Mouse (Mus musculus): ENCODE results near the gene Mypop. TPM values are rescaled to one million over a fixed set of nuclear protein-coding genes. Genes with fewer than 3 reads are reported as not detected.

The Mypop gene
- polyA plus RNA-seq, 2 experiments: 0.20 to 0.34 TPM

DNA sequence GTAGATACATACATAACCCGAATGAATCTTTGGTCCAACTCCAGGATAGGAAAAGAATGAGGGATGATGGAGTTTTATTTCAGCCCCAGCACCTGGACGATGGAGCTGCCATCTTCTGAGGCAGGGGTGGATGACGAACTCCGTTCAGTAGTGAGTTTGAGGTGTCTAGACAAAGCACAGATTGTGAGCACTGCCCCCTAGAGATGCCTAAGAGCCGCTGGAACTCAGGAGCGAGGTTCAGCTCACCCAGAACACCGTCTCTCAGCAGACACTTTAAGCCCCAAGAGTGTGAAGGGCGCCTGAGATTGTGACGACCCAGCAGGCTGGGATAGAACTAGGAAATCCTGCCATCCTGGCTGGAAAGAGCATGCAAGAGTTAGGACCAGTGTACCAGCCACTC lies 7.8 kb downstream of the Mypop start:
- H3K27me3 ChIP-seq (ENCODE audit: control insufficient read depth, insufficient read depth, low read length): no peaks in the 10 kb centered on the region; the same call in 1 of the 2 replicates
- no peak for DNase-seq (ENCODE audit: low read depth in 3 of 3, low spot score in 3 of 3)
- 52% methylated on average over 9 of the region's 9 CpGs for WGBS (ENCODE audit: insufficient replicate concordance)

DNA sequence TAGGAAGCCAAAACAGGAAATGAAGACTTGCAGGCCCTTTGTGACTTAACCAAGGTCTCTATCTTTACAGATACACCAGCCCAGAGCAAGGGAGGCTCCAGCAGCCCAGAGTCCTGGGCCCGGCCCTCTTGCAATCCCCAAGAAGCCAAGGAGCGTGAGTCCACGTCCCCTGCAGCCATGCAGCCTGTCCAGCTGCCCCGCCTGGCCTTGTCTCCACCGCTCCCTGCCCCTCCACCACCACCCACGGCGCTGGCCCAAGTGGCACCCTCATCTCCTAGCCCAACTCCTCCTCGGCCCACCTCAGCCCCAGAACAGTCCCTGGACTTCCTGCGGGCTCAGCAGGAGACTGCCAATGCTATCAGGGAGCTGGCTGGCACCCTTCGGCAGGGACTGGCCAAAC lies 9.4 kb downstream of the Mypop start:
- Histone ChIP-seq H3K4me3 (ENCODE audit: insufficient read depth in 1 of 2, low read depth in 2 of 2, low read length in 2 of 2) (peak overlapping the region; percentile 35 to 53), H3K4me2 (ENCODE audit: low read depth) (peak overlapping the region; percentile 79), H3K9ac (replicated peaks) (peak overlapping the region; percentile 38), H3K27ac (no peak overlapping the region), H3K36me3 (replicated peaks; ENCODE audit: control insufficient read depth, insufficient read depth, low read depth) (no peaks in the 10 kb centered on the region), H3K27me3 (ENCODE audit: control insufficient read depth, insufficient read depth, low read length) (no peaks in the 10 kb centered on the region), H3K9me3 (ENCODE audit: control insufficient read depth, low read length) (no peaks in the 10 kb centered on the region), H3K4me1 (replicated peaks; ENCODE audit: control insufficient read depth in 2 of 2, insufficient read depth in 2 of 2, low read length in 1 of 2) (peaks cover 15 to 23% of the 10 kb centered on the region in 2 experiments)
- DNase-seq (ENCODE audit: low read depth in 3 of 3, low spot score in 3 of 3) (no peak), ATAC-seq (ENCODE audit: insufficient read depth) (no peak)
- WGBS (ENCODE audit: insufficient replicate concordance): 28% methylated on average over 10 of the region's 10 CpGs
- no peak for TF ChIP-seq EP300 (IDR thresholded peaks at IDR 0.05; ENCODE audit: low read depth)
- TF ChIP-seq CTCF (IDR thresholded peaks at IDR 0.05; ENCODE audit: low read depth): no peak

More for the DNA sequence above, 7.8 kb downstream of the Mypop start:
- no peaks in the 10 kb centered on the region for H3K36me3 ChIP-seq (replicated peaks; ENCODE audit: control insufficient read depth, insufficient read depth, low read depth)
- H3K4me2 ChIP-seq (ENCODE audit: low read depth): no peak overlapping the region
- H3K4me1 ChIP-seq (replicated peaks; ENCODE audit: control insufficient read depth in 2 of 2, insufficient read depth in 2 of 2, low read length in 1 of 2): peaks cover 15 to 19% of the 10 kb centered on the region in 2 experiments
- no peak overlapping the region for H3K27ac ChIP-seq
- 0 out of 2 replicates have a peak, but pooled peaks have one; percentile 10 for TF ChIP-seq CTCF (IDR thresholded peaks at IDR 0.05; ENCODE audit: low read depth)
- TF ChIP-seq EP300 (IDR thresholded peaks at IDR 0.05; ENCODE audit: low read depth): no peak
- no peak overlapping the region for H3K9ac ChIP-seq (replicated peaks)
- no peak for ATAC-seq (ENCODE audit: insufficient read depth)
- H3K4me3 ChIP-seq (ENCODE audit: insufficient read depth in 1 of 2, low read depth in 2 of 2, low read length in 2 of 2): no peak overlapping the region
- no peaks in the 10 kb centered on the region for H3K9me3 ChIP-seq (ENCODE audit: control insufficient read depth, low read length)

DNA sequence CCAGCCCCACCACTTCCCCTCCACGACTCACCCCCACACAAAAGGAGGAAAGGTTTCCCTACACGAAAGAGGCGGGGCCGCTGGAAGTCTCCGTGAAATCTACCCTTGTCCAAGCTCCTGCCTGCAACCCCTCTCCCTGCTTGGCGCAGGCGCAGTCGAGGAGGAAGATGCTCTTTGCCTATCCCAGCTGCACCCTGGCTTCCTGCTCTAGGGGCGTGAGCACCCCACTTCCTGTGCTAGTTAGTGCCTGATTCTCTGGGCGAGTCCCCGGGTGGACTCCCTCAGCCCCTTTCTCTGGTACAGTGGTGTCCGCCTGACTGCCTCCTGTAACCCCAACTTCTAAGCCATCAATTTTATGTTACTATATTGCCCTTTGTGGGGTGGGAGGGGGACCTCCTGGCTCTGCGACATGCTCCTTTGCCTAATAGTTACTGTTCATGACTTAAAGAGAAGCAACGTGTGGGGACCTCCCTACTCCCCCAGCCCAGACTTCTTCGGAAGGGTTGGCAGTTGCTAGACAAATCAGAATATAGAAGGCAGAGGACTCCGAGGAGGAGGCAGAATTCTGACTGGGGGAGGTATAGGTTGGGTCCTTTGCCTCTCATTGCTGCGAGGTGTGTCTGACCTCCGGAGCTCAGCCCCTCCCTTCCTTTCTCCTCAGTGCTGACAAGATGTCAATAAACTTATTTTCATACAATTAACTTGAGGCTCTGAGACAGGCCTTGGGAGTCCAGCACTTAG lies 10.2 kb downstream of the Mypop start:
- no peaks in the 10 kb centered on the region for H3K9me3 ChIP-seq (ENCODE audit: control insufficient read depth, low read length)
- H3K27me3 ChIP-seq (ENCODE audit: control insufficient read depth, insufficient read depth, low read length): no peaks in the 10 kb centered on the region
- H3K27ac ChIP-seq: peak overlapping the region; percentile 23
- no peaks in the 10 kb centered on the region for H3K36me3 ChIP-seq (replicated peaks; ENCODE audit: control insufficient read depth, insufficient read depth, low read depth)
- ATAC-seq (ENCODE audit: insufficient read depth): no peak
- no peak for TF ChIP-seq EP300 (IDR thresholded peaks at IDR 0.05; ENCODE audit: low read depth)
- no peak for TF ChIP-seq CTCF (IDR thresholded peaks at IDR 0.05; ENCODE audit: low read depth)
- DNase-seq (ENCODE audit: low read depth in 3 of 3, low spot score in 3 of 3): peak in 2 of 3 experiments; percentile 51 to 53
- peaks cover 15 to 23% of the 10 kb centered on the region in 2 experiments for H3K4me1 ChIP-seq (replicated peaks; ENCODE audit: control insufficient read depth in 2 of 2, insufficient read depth in 2 of 2, low read length in 1 of 2)
- peak overlapping the region; percentile 35 to 53 for H3K4me3 ChIP-seq (ENCODE audit: insufficient read depth in 1 of 2, low read depth in 2 of 2, low read length in 2 of 2)
- peak overlapping the region; percentile 38 for H3K9ac ChIP-seq (replicated peaks)
- H3K4me2 ChIP-seq (ENCODE audit: low read depth): peak overlapping the region; percentile 79
- 11% methylated on average over 18 of the region's 18 CpGs for WGBS (ENCODE audit: insufficient replicate concordance)

DNA sequence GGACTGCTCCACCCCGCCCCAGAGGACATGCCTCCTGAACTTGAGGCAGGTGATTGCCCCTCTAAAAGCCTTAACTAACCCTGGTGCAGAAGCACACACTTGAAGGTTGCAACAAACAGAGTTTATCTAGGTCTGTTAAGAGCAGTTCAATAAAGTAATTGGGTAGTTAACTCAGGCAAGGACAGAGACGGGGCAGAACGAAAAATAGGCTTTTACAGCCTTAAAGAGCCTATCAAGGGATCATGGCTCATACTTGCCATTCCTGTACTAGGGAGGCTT lies 10.7 kb downstream of the Mypop start:
- H3K9ac ChIP-seq (replicated peaks): peak overlapping the region; percentile 38; the same call in 1 of the 2 replicates
- no peak for DNase-seq (ENCODE audit: low read depth in 3 of 3, low spot score in 3 of 3)

DNA sequence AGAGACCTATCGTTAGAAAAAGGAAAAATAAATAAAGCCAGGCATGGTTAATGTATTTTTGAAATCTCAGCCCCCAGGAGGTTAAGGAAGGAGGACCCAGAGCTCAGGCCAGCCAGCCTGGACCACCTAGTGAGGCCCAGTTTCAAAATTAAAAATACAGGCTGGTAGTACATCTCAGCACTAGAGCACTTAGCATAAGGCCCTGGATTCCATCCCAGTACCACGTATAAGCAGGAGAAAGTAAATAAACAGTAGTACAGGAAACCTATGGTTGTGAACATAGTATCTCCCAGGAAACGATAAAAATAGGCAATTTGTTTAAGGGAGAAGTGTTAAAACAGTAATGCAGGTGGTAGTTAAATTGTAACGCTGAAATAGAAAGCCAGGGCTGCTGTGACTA lies 11.1 kb downstream of the Mypop start:
- H3K27me3 ChIP-seq (ENCODE audit: control insufficient read depth, insufficient read depth, low read length): no peaks in the 10 kb centered on the region
- no peaks in the 10 kb centered on the region for H3K36me3 ChIP-seq (replicated peaks; ENCODE audit: control insufficient read depth, insufficient read depth, low read depth)
- peak overlapping the region; percentile 79 for H3K4me2 ChIP-seq (ENCODE audit: low read depth)
- peak overlapping the region; percentile 54 to 56; a peak in 3 of 4 replicates for H3K4me3 ChIP-seq (ENCODE audit: insufficient read depth in 1 of 2, low read depth in 2 of 2, low read length in 2 of 2)
- no peak for ATAC-seq (ENCODE audit: insufficient read depth)
- 26% methylated on average over 4 of the region's 4 CpGs for WGBS (ENCODE audit: insufficient replicate concordance)
- peak overlapping the region; percentile 74 for H3K9ac ChIP-seq (replicated peaks)
- no peaks in the 10 kb centered on the region for H3K9me3 ChIP-seq (ENCODE audit: control insufficient read depth, low read length)
- peak overlapping the region; percentile 79 for H3K27ac ChIP-seq
- no peak for TF ChIP-seq CTCF (IDR thresholded peaks at IDR 0.05; ENCODE audit: low read depth)
- TF ChIP-seq EP300 (IDR thresholded peaks at IDR 0.05; ENCODE audit: low read depth): no peak
- peaks cover 15 to 23% of the 10 kb centered on the region in 2 experiments for H3K4me1 ChIP-seq (replicated peaks; ENCODE audit: control insufficient read depth in 2 of 2, insufficient read depth in 2 of 2, low read length in 1 of 2)
- DNase-seq (ENCODE audit: low read depth in 3 of 3, low spot score in 3 of 3): no peak

More for the DNA sequence above, 10.7 kb downstream of the Mypop start:
- Histone ChIP-seq H3K4me1 (replicated peaks; ENCODE audit: control insufficient read depth in 2 of 2, insufficient read depth in 2 of 2, low read length in 1 of 2) (peaks cover 15 to 23% of the 10 kb centered on the region in 2 experiments), H3K27me3 (ENCODE audit: control insufficient read depth, insufficient read depth, low read length) (no peaks in the 10 kb centered on the region), H3K4me3 (ENCODE audit: insufficient read depth in 1 of 2, low read depth in 2 of 2, low read length in 2 of 2) (no peak overlapping the region), H3K36me3 (replicated peaks; ENCODE audit: control insufficient read depth, insufficient read depth, low read depth) (no peaks in the 10 kb centered on the region), H3K27ac (peak overlapping the region; percentile 79), H3K4me2 (ENCODE audit: low read depth) (peak overlapping the region; percentile 79), H3K9me3 (ENCODE audit: control insufficient read depth, low read length) (no peaks in the 10 kb centered on the region)
- no peak for TF ChIP-seq EP300 (IDR thresholded peaks at IDR 0.05; ENCODE audit: low read depth)
- no peak for TF ChIP-seq CTCF (IDR thresholded peaks at IDR 0.05; ENCODE audit: low read depth)
- no peak for ATAC-seq (ENCODE audit: insufficient read depth)
- WGBS (ENCODE audit: insufficient replicate concordance): 60% methylated on average over 3 of the region's 3 CpGs
